Mouse (Mus musculus): Measurements from ENCODE around the gene Ppp2r3d.

Gene Ppp2r3d

DNA sequence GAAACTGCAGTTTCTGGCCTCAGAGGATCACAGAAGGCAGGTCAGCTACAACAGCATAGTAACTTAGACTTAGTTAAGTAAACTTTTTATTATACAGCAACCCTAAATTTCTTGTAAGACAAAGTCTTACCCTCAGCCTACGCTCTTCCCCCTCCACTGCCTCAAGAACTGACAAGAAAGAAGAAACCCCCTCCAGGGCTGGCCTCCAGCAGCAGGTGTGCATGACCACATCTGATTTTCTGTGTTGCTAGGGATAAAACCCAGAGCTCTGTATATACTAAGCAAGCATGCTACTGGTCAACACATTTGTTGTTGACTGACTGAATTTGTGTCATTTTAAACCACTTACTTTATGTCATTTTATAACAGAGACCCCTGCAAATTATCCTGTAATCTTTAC is 65.1 kb downstream of the Ppp2r3d start:
- DNase-seq (ENCODE audit: low spot score in 2 of 2), result no peak

DNA sequence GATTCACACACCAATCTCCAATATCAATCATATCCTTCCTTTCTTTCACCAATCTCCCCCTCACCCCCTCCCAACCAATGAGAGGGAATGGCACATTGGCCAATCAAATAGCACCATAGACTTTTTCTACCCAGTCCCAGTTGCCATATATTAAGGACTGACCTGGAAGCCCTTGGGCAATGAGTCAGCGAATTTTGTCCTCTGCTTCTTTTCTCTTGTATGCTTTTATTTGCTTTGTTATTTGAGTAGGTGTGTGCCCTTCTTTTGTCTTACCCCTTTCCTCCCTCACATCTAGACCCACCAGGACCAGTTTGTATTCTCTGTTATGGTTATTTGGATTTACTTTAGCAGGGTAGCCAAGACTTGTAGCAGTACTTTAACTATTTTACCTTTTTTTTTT is 68.1 kb downstream of the Ppp2r3d start:
- DNase-seq (ENCODE audit: low spot score in 2 of 2), result no peak
